20 mouse cellular contexts compared by ENCODE assay signal in the genomic region with DNA sequence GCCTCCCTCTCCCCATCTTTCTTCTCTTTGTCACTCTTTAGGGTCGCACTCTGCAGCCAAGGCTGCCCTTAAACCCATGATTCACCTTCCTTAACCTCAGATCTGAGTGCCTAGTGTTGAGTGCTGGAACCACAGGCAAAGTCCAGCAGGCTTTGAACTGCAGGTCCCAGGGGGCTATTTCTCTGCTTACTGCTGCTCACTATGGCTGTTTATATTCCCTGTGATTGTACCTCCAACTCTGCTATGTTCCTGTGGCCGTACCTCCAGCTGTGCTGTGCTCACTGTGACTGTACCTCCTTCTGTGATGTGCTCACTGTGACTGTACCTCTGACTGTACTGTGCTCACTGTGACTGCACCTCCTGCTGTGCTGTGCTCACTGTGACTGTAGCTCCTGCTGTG.
DNase-seq lines count a peak whose midpoint lies in the region; ATAC-seq lines count a peak whose summit lies in the region.
"Had no signal": no experiment of that assay in that cellular context is flagged by ENCODE, and none has a peak within 500 bp of the region (broad histone marks: within the 10 kb centered on the region; RNA-seq: fewer than 3 reads in every experiment).

No protein-coding gene starts in this region.

- no peaks in the 10 kb centered on the region for H3K27me3 ChIP-seq in megakaryocyte, embryonic 14.5 days (replicated peaks)
- H3K27me3 ChIP-seq: embryonic facial prominence, embryonic 12.5 days; forebrain, embryonic 15.5 days; heart, embryonic 15.5 days had no signal

- no peaks in the 10 kb centered on the region for H3K36me3 ChIP-seq in megakaryocyte, embryonic 14.5 days (replicated peaks; ENCODE audit: low read length)
- H3K36me3 ChIP-seq: embryonic facial prominence, embryonic 12.5 days; forebrain, embryonic 15.5 days; heart, embryonic 15.5 days had no signal

- H3K4me3 ChIP-seq in megakaryocyte, embryonic 14.5 days (replicated peaks), result peak overlapping the region; percentile 72
- H3K4me3 ChIP-seq: embryonic facial prominence, embryonic 12.5 days; forebrain, embryonic 15.5 days; heart, adult 2 months; heart, embryonic 15.5 days had no signal

- ATAC-seq in megakaryocyte, adult 5-6 weeks (ENCODE audit: poor library complexity, severe bottlenecking), result no peak
- ATAC-seq: CD4-positive, CD25-positive, alpha-beta regulatory T cell, adult 4 months; forebrain, embryonic 15.5 days; intestine, embryonic 16.5 days had no signal

- DNase-seq in embryo, embryonic 10.5 days (ENCODE audit: low spot score), result peak; percentile 15
- no peak for DNase-seq in embryo, embryonic 10 days (ENCODE audit: low spot score)
- DNase-seq in ES-CJ7 (ENCODE audit: low read depth, low spot score), result peak; percentile 28
- DNase-seq in mesoderm, embryonic 11.5 days (ENCODE audit: low read depth, low spot score), result peak; percentile 37
- DNase-seq in yolk sac, embryonic 10.5 days (ENCODE audit: low spot score), result no peak
- DNase-seq: adrenal gland, adult 2 months; adrenal gland, postnatal 25 days; B cell, adult 2 months; cerebellum, adult 2 months; cerebellum, postnatal 10 days; gastrocnemius, postnatal 14 days; heart, adult 2 months; heart, postnatal 14 days had no signal

- H3K4me1 ChIP-seq in megakaryocyte, embryonic 14.5 days, result no peaks in the 10 kb centered on the region

- H3K9me3 ChIP-seq in megakaryocyte, embryonic 14.5 days, result peaks cover 18% of the 10 kb centered on the region
- H3K9me3 ChIP-seq: embryonic facial prominence, embryonic 12.5 days; forebrain, embryonic 15.5 days; heart, embryonic 15.5 days had no signal

Comparison
In these comparisons a context has a peak if more than half of its experiments do, and no peak if none do; other contexts are left out.
1. DNase-seq: peak in embryo, embryonic 10.5 days (single experiment), ES-CJ7 (single experiment) and mesoderm, embryonic 11.5 days (single experiment); none in embryo, embryonic 10 days (single experiment) and yolk sac, embryonic 10.5 days (single experiment).